Mouse (Mus musculus) erythroblast, embryonic 14.5 days (primary cell): ENCODE measurements around the gene Aqp1.

Experiments used
- GATA1 ChIP-seq: IDR thresholded peaks from 2 replicates; pipeline ENCODE4 v1.6.1; 2012; ENCODE audit warnings: low read length, inconsistent platforms, mixed read lengths
- TAL1 ChIP-seq: IDR thresholded peaks from 3 replicates; pipeline ENCODE4 v1.6.1; 2012; ENCODE audit warnings: low read length, inconsistent platforms, mixed read lengths

- TF ChIP-seq TAL1, result no peak
- no peak for TF ChIP-seq GATA1
Observed at GRCm38 (mm10) chr6:55324785-55325184, 11.4 kb upstream of the Aqp1 start.
